Mouse (Mus musculus) CD4-positive, CD25-positive, alpha-beta regulatory T cell (primary cell): Measurements from ENCODE around the gene Ing5. TPM values are rescaled to one million over a fixed set of nuclear protein-coding genes. Genes with fewer than 3 reads are reported as not detected.

Experiments
- polyA plus RNA-seq: library from polyadenylated mRNA; unstranded; fragments of 100-300 nt; shearing (Covaris generic); gene quantifications from one replicate; pipeline ENCODE4 v1.2.1, GENCODE M21; 2017

The Ing5 gene
- polyA plus RNA-seq, result 27.8 TPM

DNA sequence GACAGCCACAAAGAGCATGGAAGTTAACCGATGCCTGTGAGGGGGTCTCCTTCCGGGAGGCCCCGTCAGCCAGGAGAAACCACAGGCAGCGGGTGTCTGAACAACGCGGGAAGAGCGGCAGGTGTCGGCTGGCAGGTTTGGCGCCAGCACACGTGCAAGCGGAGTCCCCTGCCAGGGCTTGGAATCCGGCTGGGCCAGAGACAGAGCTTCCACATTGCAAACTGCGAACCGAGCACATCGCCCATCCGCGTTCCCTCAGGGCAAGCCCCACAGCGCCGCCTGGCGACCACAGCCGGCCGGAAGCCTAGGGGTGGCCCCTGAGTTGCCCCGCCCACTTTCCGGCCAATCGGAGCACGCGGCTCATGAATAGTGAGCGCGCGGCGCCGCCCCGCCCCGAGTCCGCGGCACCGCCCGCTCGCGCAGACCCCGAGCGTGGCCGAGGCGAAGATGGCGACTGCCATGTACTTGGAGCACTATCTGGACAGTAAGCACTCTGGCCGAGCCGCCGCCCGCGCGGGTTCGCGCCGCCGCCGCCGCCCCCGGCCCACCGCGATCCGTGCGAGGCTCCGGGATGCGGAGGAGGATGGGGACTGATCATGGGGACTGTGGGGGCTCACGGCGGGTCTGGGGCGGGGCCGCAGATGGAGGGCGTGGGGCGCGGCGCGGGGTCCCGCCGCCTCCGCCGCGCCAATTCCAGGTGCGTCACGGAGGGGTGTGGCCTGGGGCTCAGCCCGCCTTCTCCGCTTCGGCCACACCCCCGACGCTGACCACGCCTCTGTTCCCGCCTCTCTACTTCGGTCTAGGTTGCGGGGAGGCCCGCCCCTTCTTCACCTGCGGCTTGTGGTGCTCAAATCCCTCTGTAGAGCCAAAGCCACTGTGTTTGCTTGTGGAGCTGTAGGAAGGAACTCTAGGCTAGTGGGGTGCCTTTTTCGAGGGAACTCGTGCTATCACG, at the start of gene Ing5:
Ing5 (plus strand) TSS at position 410 of the 952 bp plus-strand sequence.

DNA sequence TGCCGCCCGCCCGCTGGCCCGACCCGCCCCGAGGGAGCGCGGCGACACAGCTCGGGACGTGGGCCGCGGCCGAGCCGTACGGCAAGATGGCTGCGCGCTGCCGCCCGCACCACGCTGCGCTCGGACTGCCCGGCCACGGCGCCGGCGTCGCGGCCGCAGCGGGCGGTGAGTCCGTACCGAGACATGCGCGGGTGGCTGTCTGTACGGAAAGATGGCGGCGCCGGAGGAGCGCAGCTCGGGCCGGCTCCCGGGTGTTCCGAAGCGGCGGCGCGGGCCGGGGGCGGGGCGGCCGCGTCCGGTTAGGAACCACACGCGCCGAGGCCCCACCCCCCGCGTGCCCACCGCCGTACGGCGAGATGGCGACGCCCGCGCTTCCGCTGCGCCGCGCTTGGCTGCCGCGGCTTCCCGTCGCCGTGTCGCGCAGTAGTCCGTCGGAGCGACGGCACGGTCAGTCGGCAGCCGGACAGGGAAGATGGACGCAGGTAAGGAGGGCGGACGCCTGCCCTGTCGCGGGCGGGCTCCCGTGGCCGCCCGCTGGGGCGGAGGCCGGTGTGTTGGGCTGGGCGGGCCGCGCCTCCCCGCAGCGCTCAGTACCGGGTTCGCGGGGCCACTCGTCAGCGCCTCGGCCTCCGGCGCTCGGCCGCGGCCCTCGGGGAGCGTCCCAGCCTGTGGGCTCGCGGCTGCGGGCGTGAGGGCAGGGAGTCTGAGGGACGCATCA, 49.0 kb upstream of the Ing5 start, which contains the start of gene Thap4:
Thap4 (minus strand) TSS at position 292 of the 718 bp plus-strand sequence.

DNA sequence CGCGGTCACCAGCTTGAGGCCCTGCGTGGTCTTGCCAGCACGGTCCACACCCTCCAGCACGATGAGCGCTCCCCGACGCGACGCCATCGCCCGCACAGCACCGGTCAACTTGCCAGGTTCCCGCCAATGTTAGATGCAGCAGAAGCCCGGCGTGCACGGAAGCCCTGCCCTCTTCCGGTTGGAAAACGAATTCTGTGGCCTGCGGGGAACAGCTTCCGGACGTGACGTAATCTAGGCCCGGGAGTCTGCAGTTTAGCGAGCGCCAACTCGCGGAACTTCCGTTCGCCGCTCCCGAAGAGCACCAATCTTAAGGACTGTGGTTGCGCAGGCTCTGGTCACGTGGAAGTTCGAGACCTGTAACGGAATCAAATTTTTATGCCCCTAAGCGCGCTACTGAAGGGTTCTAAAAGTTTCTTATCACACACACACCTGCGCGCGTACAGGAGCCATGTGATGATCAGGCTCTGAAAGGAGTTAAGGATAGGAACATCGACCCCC, 2.0 kb upstream of the Ing5 start, which contains the start of gene Dtymk:
Dtymk (minus strand) TSS at position 194 of the 498 bp plus-strand sequence.

DNA sequence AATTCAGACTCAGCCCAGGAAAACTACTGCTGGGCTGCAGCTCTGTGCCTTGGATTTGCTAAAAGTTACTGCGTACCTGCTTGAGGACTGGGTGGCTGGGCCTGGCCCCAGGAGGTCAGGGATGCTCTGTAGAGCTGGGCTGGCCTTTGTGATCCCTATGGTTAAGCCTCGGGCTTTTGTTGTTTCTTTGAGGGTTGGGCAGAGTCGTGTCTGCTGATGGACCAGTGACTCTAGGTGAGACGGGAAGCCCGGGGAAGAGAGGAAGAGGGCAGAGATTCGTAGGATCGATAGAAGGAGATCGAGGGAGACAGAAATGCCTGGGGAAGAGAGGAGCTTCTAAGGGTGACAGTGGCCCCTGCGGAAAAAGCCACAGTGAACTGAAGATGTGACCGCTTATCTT, 20.8 kb downstream of the Ing5 start, which contains the start of gene D2hgdh:
D2hgdh (plus strand) TSS at position 301 of the 400 bp plus-strand sequence.

GRCm38 (mm10) chr1:93861048-93861447, 57.3 kb downstream of the Ing5 start, which contains the start of gene Gal3st2:
Gal3st2 (plus strand) TSS chr1:93861306.

Other genes with a start within 250 kb of the Ing5 start
- 142 TPM for gene Stk25, start 145.3 kb upstream of the Ing5 start, polyA plus RNA-seq
- gene Bok, start 118.3 kb upstream of the Ing5 start, polyA plus RNA-seq, result 0.23 TPM
- 108 TPM for gene Atg4b, start 52.5 kb upstream of the Ing5 start, polyA plus RNA-seq
- 32.3 TPM for gene Thap4, start 49.1 kb upstream of the Ing5 start, polyA plus RNA-seq
- 144 TPM for gene Dtymk, start 2.0 kb upstream of the Ing5 start, polyA plus RNA-seq
- gene D2hgdh, start 20.9 kb downstream of the Ing5 start, polyA plus RNA-seq, result 35.1 TPM
- not detected for gene Gal3st2, start 57.3 kb downstream of the Ing5 start, polyA plus RNA-seq
- not detected for gene Gal3st2b, start 114.3 kb downstream of the Ing5 start, polyA plus RNA-seq
- 0.10 TPM for gene Gal3st2c, start 186.5 kb downstream of the Ing5 start, polyA plus RNA-seq
- not detected for gene Neu4, start 216.5 kb downstream of the Ing5 start, polyA plus RNA-seq
- gene Pdcd1, start 248.6 kb downstream of the Ing5 start, polyA plus RNA-seq, result 86.7 TPM